Mouse (Mus musculus) C2C12 (cell line): ENCODE measurements around the gene Dnajc28.

Experiments used
- CTCF ChIP-seq: IDR thresholded peaks from one replicate; pipeline ENCODE4 v1.5.1; 2011; ENCODE audit not compliant: control insufficient read depth, insufficient read depth, insufficient read length
- FOSL1 ChIP-seq: IDR thresholded peaks from one replicate; pipeline ENCODE4 v1.8.0; 2011; ENCODE audit warnings: mild to moderate bottlenecking, low read length; ENCODE audit not compliant: poor library complexity, insufficient read depth, severe bottlenecking
- USF1 ChIP-seq: IDR thresholded peaks from one replicate; pipeline ENCODE4 v1.6.1; 2011; ENCODE audit warnings: low read depth, mild to moderate bottlenecking, control low read depth, moderate library complexity

DNA sequence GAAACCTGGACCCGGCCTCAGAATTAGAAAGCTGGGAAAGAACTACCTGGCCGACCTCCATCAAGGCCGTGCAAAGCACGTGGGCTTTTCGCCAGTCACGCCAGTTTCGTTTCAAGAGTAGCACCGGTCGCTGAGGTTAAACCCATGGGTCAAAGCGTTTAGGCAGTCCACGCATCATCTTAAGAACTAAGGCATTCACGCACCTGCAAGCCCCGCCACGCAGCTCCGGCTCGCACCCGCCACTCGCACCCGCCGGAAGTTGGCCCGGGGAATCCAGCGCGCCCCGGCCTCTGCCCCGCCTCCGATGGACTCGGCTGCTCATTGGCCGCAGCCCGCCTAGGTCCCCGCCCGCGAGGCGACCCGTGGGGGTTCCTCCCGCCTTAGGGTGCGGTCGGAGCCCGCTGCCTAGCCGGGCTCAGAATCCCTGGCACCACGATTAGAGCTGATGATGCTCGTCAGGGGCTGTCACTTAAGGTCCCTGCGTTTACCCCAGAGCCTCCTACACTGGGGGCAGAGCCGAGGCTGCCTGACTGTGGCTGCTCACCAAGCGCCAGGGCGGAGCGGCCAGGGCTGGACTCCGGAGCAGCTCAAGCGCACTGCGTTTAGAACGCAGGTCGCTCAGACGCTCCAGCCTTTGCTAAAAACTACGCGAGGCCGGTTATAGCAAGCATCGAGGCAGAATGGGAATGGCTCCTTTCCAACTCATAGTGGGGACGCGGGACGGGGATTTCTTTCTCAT, 28.0 kb upstream of the Dnajc28 start, which contains the start of gene Gart:
- TF ChIP-seq CTCF (no peak), USF1 (no peak), FOSL1 (no peak)
